Mouse (Mus musculus) brown adipose tissue, adult 24 weeks (tissue): Measurements from ENCODE around the gene Catsperz. TPM values are rescaled to one million over a fixed set of nuclear protein-coding genes. Genes with fewer than 3 reads are reported as not detected.

ENCODE experiments used
- H3K27ac ChIP-seq: fragments of 200-500 bp; replicated peaks from 2 replicates; pipeline ENCODE4 v1.5.1; 2012; ENCODE audit warnings: low read depth, mild to moderate bottlenecking, low read length
- H3K4me1 ChIP-seq: fragments of 200-500 bp; 2 replicates; pipeline ENCODE4 v1.6.1; 2012; ENCODE audit warnings: low read length, mixed read lengths; ENCODE audit not compliant: control insufficient read depth, insufficient read depth, insufficient read length
- H3K4me3 ChIP-seq: fragments of 200-500 bp; 2 replicates; pipeline ENCODE4 v1.5.1; 2012; ENCODE audit warnings: low read depth, mild to moderate bottlenecking, low read length, moderate library complexity; ENCODE audit not compliant: insufficient read depth
- polyA plus RNA-seq: library from polyadenylated mRNA; stranded (reverse); fragments of >200 nt; gene quantifications from 2 replicates; pipeline ENCODE4 v1.2.4, GENCODE M21; 2012; ENCODE audit not compliant: missing spikeins, insufficient read depth, insufficient read length

Gene Catsperz
- polyA plus RNA-seq, result not detected in 2 replicates

- peaks cover 8% of the 10 kb centered on the region for H3K4me1 ChIP-seq
- H3K4me3 ChIP-seq, result peak within 1 kb of the TSS; percentile 25
- no peak within 1 kb of the TSS for H3K27ac ChIP-seq
Observed at GRCm38 (mm10) chr19:6925307-6925573, at the start of gene Catsperz. Catsperz (minus strand) TSS chr19:6925380.

GRCm38 (mm10) chr19:6974211-6975205, 49.3 kb upstream of the Catsperz start, which contains the start of gene Ppp1r14b:
Ppp1r14b (plus strand) TSS chr19:6974968.
- peak within 1 kb of the TSS; percentile 92 for H3K27ac ChIP-seq
- H3K4me1 ChIP-seq, result no peaks in the 10 kb centered on the region; the same call in 1 of the 2 replicates
- H3K4me3 ChIP-seq, result peak within 1 kb of the TSS; percentile 80

- H3K4me3 ChIP-seq, result peak overlapping the region; percentile 70
- no peak overlapping the region for H3K27ac ChIP-seq
- H3K4me1 ChIP-seq, result no peaks in the 10 kb centered on the region; the same call in 1 of the 2 replicates
Observed at GRCm38 (mm10) chr19:6973581-6974190, 48.5 kb upstream of the Catsperz start.

- H3K4me3 ChIP-seq, result no peak overlapping the region
- no peak overlapping the region for H3K27ac ChIP-seq
- H3K4me1 ChIP-seq, result peaks cover 3% of the 10 kb centered on the region
Observed at GRCm38 (mm10) chr19:6972247-6972917, 47.2 kb upstream of the Catsperz start.

DNA sequence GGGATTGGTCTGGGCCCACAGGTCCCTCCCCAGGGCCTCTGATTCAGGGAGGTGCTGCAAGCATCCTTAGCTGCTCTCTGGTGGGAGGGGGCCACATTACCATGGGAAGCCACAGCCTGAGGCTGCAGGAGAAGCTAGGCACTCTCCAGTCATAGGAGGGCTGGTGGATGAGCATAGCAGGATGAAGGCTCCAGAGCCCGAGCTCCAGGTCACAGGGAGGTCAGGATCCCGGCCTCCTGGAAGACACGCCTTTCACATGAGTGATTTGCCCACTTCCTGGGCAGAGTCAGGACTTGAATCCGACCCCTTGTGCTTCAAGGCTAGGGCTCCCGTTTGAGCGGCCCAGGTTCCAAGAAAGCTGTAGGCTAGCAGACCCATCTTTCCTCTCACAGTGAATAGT, 46.5 kb upstream of the Catsperz start:
- no peak overlapping the region for H3K27ac ChIP-seq
- no peak overlapping the region for H3K4me3 ChIP-seq
- peaks cover 3% of the 10 kb centered on the region for H3K4me1 ChIP-seq

DNA sequence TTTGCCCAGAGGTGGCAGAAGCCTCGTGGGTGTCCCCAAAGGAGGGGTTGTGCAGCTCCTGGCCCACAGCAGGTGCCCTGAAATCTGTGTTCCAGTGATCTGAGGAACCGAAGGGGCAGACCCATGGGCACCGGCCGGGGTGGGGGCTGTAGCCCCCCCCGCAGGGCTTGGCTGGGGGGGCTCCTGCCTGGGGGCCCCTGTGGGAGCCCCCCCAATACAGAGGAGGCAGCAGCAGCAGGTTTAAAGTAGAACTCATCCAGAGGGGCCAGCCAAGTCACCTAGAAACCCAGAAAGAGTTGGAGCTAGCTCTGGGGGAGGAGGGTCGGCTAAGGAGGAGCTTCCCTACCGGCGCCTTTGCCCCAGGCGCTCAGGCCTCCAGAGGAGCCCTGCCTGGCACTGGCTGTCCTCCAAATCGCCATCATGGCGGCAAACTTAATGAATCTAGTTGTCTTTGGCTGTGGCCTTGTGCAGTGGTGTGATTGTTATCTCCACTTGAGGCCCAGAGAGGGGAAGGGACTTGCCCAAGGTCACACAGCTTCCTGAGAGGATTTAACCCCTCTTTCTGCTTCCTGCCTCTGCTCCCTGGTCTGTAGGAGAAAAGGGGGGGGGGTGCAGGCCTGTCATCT, 45.4 kb upstream of the Catsperz start:
- Histone ChIP-seq H3K4me1 (peaks cover 3% of the 10 kb centered on the region), H3K4me3 (no peak overlapping the region), H3K27ac (no peak overlapping the region)

DNA sequence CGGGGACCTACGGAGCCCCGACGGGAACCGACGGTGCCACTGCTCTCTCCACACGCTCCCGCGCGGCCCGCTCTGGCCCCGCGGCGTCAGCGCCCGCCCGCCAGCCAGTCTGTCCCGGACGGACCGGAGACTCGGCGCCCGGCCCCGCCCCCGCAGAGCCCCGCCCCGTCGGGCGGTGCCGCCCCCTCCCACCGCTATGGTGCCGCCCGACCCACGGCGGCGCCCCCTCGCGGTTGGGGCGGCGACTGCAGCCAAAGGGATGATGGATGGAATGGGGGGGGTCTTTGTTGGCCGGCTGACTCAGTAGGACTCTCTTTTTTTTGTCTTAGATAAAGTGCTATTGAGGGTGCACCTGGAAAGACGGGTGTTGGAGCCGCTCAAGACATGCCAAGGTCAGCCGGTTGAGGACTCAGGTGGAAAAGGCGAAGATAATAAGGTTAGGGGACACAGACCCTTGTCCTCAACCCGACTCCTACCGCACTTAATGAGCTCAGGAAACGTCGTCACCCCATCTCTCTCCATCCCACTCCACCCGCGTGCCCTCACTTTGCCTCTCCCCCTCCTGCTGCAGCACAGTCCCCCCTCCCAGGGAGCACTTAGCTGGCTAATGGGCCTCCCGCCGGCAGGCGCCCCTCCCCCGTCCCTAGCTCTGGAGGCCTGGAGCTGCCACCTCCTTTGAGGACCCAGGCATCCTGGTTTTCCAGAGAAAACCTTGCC, 44.6 kb upstream of the Catsperz start:
- Histone ChIP-seq H3K27ac (peak overlapping the region; percentile 62; the same call in 1 of the 2 replicates), H3K4me3 (peak overlapping the region; percentile 95), H3K4me1 (peaks cover 3% of the 10 kb centered on the region)

GRCm38 (mm10) chr19:6969291-6969664, 44.1 kb upstream of the Catsperz start:
- Histone ChIP-seq H3K4me3 (peak overlapping the region; percentile 95), H3K27ac (peak overlapping the region; percentile 62; the same call in 1 of the 2 replicates), H3K4me1 (peaks cover 3% of the 10 kb centered on the region)

DNA sequence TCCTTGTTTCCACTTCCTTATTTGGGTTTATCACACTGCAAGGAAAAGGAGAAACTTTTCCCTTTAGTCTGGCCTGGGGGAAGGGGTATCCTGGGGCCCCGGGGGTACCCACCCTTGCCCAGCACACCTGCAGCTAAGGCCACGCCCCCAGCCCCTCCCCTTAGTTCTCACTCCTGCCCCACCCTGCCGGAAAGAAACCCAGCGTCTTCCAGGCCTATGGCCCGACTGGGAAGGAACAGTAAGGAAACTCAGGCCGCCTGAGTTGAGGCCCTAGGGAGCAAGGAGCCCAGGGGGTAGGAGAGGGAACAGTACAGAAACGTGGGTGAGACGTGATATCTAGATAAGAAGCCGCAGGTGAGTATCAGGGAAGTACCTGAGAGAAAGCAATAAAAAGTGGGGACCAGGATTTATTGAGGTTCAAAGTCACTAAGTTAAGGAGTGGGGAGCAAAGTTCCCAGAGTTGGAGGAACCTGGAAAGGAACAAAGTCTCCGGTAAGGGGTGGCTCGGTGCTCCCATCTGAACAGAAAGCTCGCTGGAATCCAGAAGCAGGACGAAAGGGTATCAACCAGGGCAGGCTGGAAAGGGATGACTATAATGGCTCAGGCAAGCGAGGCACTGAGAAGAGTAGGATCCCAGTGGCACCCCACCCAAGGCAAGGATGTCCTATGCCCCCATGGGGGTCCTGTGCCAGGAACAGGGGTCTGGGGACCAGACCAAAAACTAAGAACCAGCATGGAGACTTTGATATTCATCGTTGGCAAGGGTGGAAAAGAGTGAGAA, 43.5 kb upstream of the Catsperz start:
- H3K4me1 ChIP-seq, result peaks cover 3% of the 10 kb centered on the region
- 0 out of 2 replicates have a peak overlapping the region, but pooled peaks have one; percentile 1 for H3K27ac ChIP-seq
- peak overlapping the region; percentile 95 for H3K4me3 ChIP-seq

DNA sequence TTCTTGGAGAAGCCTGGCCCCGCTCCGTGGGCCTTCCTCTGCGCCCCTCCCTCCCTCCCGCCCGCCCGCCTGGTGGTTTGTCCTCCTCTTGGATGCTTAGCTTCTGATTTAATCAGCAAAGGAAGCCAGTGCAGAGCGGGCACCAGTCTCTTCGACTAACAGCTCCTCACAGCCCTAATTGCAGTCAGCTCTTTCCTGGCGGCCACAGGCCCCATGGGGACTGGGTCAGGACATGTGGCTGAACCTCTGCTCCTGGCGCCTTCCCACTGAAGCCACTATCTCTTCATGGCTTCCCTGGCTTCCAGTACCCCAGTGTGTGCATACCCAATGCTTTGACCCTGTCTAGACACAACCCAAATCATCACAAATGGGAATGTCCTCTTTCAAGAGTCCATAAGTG, 31.3 kb upstream of the Catsperz start:
- Histone ChIP-seq H3K27ac (no peak overlapping the region), H3K4me1 (peaks cover 10% of the 10 kb centered on the region), H3K4me3 (no peak overlapping the region)

DNA sequence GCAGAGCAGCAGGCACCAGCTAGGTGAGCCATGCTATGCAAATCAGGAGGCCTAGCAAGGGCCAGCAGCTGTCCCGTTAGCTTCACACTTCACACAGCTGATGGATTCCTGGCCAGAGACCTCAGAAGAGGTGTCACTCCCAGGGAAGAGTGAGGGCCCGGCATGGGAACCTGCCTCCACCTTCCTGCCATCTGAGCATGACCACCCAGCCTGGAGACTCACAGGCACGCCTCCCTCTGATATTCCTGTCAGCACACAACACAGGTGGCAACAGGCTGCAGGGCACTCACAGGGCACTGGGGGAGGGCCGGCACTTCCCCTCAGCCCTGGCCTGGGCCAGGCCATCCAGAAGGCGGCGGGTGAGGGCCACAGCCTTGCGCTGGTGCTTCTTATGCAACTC, 30.2 kb upstream of the Catsperz start:
- no peak overlapping the region for H3K27ac ChIP-seq

DNA sequence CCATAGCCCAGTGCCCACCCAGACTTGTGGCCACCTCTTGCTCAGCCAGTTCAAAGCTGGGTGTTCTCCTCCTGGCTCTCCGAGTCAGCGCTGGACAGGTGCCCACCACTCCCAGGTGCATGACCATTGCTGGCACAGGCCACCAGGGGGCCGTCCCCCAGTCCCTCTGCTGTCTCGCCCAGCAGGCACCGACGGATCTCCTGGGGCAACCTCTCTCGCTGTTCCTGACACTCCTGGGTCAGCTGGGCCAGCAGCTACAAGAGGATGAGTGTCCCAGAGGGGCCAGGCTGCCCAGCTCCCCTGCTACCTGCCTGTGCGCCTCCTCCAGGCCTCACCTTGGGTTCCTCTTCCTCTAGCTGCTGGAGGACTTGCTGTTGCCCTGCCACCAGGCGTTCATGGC, 28.9 kb upstream of the Catsperz start:
- Histone ChIP-seq H3K4me1 (peaks cover 10% of the 10 kb centered on the region), H3K27ac (no peak overlapping the region), H3K4me3 (no peak overlapping the region)

More for the DNA sequence above, 30.2 kb upstream of the Catsperz start:
- Histone ChIP-seq H3K4me1 (peaks cover 10% of the 10 kb centered on the region), H3K4me3 (no peak overlapping the region)

DNA sequence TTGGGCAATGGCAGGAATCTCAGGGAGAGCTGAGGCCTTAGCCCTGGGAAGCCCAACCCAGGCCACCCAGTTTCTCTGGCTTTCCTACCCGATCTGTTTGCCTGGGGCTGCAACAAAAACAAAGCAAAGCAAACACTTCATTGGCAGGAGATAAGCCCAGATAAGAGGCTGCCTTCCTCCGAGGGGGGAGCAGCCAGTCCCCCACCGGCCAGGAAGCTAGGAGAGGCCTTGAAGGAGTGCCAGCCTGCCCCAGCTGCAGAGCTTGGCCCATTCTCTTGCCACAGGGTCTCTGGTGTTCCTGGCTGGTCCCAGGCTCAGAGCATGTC, 27.5 kb upstream of the Catsperz start:
- peak overlapping the region; percentile 74 for H3K4me3 ChIP-seq
- peaks cover 10% of the 10 kb centered on the region for H3K4me1 ChIP-seq
- H3K27ac ChIP-seq, result peak overlapping the region; percentile 94
